Mouse (Mus musculus): ENCODE data around the gene Nbeal2. TPM values are rescaled to one million over a fixed set of nuclear protein-coding genes. Genes with fewer than 3 reads are reported as not detected.
A peak's percentile ranks its signal among the peaks of the same experiment; 100 is the strongest.

The Nbeal2 gene
- polyA plus RNA-seq, 1 experiment from 2014 or later: 2.9 TPM

- Histone ChIP-seq H3K36me3 (ENCODE audit: insufficient read depth, low read length) (peaks cover 20% of the 10 kb centered on the region; the same call in 1 of the 2 replicates), H3K27me3 (ENCODE audit: insufficient read depth, low read length) (no peaks in the 10 kb centered on the region), H3K4me1 (replicated peaks; ENCODE audit: insufficient read depth, low read length) (peaks cover 11% of the 10 kb centered on the region), H3K9me3 (replicated peaks; ENCODE audit: low read length) (no peaks in the 10 kb centered on the region), H3K4me3 (replicated peaks; ENCODE audit: low read depth, low read length) (peak within 1 kb of the TSS; percentile 37), H3K9ac (ENCODE audit: low read depth, low read length) (peak within 1 kb of the TSS; percentile 40), H3K4me2 (ENCODE audit: low read length) (peak within 1 kb of the TSS; percentile 61), H3K27ac (peak within 1 kb of the TSS; percentile 76)
- WGBS: under 1% methylated on average over 41 of the region's 41 CpGs
- peak; percentile 96 for DNase-seq (ENCODE audit: low spot score)
- TF ChIP-seq CTCF (IDR thresholded peaks at IDR 0.05; ENCODE audit: low read depth): no peak
- ATAC-seq (replicated peaks; ENCODE audit: low FRiP score, low read depth): peak; percentile 88
Measured at GRCm38 (mm10) chr9:110624361-110625166, 29.4 kb downstream of the Nbeal2 start, which contains the start of gene Nradd. Gene Nradd, minus strand, starts transcription at chr9:110624452.

GRCm38 (mm10) chr9:110623416-110624195 is 30.4 kb downstream of the Nbeal2 start:
- Histone ChIP-seq H3K27ac (peak overlapping the region; percentile 76), H3K9me3 (replicated peaks; ENCODE audit: low read length) (no peaks in the 10 kb centered on the region), H3K4me2 (ENCODE audit: low read length) (peak overlapping the region; percentile 61), H3K4me1 (replicated peaks; ENCODE audit: insufficient read depth, low read length) (peaks cover 11% of the 10 kb centered on the region), H3K4me3 (replicated peaks; ENCODE audit: low read depth, low read length) (peak overlapping the region; percentile 37), H3K27me3 (ENCODE audit: insufficient read depth, low read length) (no peaks in the 10 kb centered on the region), H3K36me3 (ENCODE audit: insufficient read depth, low read length) (peaks cover 23% of the 10 kb centered on the region; the same call in 1 of the 2 replicates), H3K9ac (ENCODE audit: low read depth, low read length) (peak overlapping the region; percentile 40)
- ATAC-seq (replicated peaks; ENCODE audit: low FRiP score, low read depth) (no peak), DNase-seq (ENCODE audit: low spot score) (no peak)
- WGBS: 24% methylated on average over 8 of the region's 8 CpGs
- no peak for TF ChIP-seq CTCF (IDR thresholded peaks at IDR 0.05; ENCODE audit: low read depth)

GRCm38 (mm10) chr9:110622621-110623219 is 31.2 kb downstream of the Nbeal2 start:
- H3K27me3 ChIP-seq (ENCODE audit: insufficient read depth, low read length): no peaks in the 10 kb centered on the region
- peak overlapping the region; percentile 19; the same call in 1 of the 2 replicates for H3K27ac ChIP-seq
- peaks cover 11% of the 10 kb centered on the region for H3K4me1 ChIP-seq (replicated peaks; ENCODE audit: insufficient read depth, low read length)
- TF ChIP-seq CTCF (IDR thresholded peaks at IDR 0.05; ENCODE audit: low read depth): no peak
- no peaks in the 10 kb centered on the region for H3K9me3 ChIP-seq (replicated peaks; ENCODE audit: low read length)
- H3K9ac ChIP-seq (ENCODE audit: low read depth, low read length): no peak overlapping the region
- ATAC-seq (replicated peaks; ENCODE audit: low FRiP score, low read depth) (no peak), DNase-seq (ENCODE audit: low spot score) (no peak)
- 78% methylated on average over 12 of the region's 12 CpGs for WGBS
- peaks cover 24% of the 10 kb centered on the region for H3K36me3 ChIP-seq (ENCODE audit: insufficient read depth, low read length)
- no peak overlapping the region for H3K4me3 ChIP-seq (replicated peaks; ENCODE audit: low read depth, low read length)
- H3K4me2 ChIP-seq (ENCODE audit: low read length): no peak overlapping the region

GRCm38 (mm10) chr9:110620685-110621084 is 33.3 kb downstream of the Nbeal2 start:
- Histone ChIP-seq H3K9ac (ENCODE audit: low read depth, low read length) (no peak overlapping the region), H3K27me3 (ENCODE audit: insufficient read depth, low read length) (no peaks in the 10 kb centered on the region), H3K36me3 (ENCODE audit: insufficient read depth, low read length) (peaks cover 31% of the 10 kb centered on the region), H3K9me3 (replicated peaks; ENCODE audit: low read length) (no peaks in the 10 kb centered on the region), H3K4me2 (ENCODE audit: low read length) (no peak overlapping the region), H3K27ac (no peak overlapping the region), H3K4me3 (replicated peaks; ENCODE audit: low read depth, low read length) (no peak overlapping the region), H3K4me1 (replicated peaks; ENCODE audit: insufficient read depth, low read length) (peaks cover 11% of the 10 kb centered on the region)
- DNase-seq (ENCODE audit: low spot score) (no peak), ATAC-seq (replicated peaks; ENCODE audit: low FRiP score, low read depth) (no peak)
- no peak for TF ChIP-seq CTCF (IDR thresholded peaks at IDR 0.05; ENCODE audit: low read depth)
- 93% methylated on average over 7 of the region's 7 CpGs for WGBS

GRCm38 (mm10) chr9:110620180-110620579 is 33.8 kb downstream of the Nbeal2 start:
- ATAC-seq (replicated peaks; ENCODE audit: low FRiP score, low read depth) (no peak), DNase-seq (ENCODE audit: low spot score) (no peak)
- Histone ChIP-seq H3K4me3 (replicated peaks; ENCODE audit: low read depth, low read length) (no peak overlapping the region), H3K4me1 (replicated peaks; ENCODE audit: insufficient read depth, low read length) (peaks cover 9% of the 10 kb centered on the region), H3K4me2 (ENCODE audit: low read length) (no peak overlapping the region), H3K9ac (ENCODE audit: low read depth, low read length) (no peak overlapping the region), H3K27me3 (ENCODE audit: insufficient read depth, low read length) (no peaks in the 10 kb centered on the region), H3K36me3 (ENCODE audit: insufficient read depth, low read length) (peaks cover 36% of the 10 kb centered on the region), H3K9me3 (replicated peaks; ENCODE audit: low read length) (no peaks in the 10 kb centered on the region), H3K27ac (no peak overlapping the region)
- WGBS: 91% methylated on average over 7 of the region's 7 CpGs
- TF ChIP-seq CTCF (IDR thresholded peaks at IDR 0.05; ENCODE audit: low read depth): peak; percentile 52

- Histone ChIP-seq H3K36me3 (ENCODE audit: insufficient read depth, low read length) (peaks cover 45% of the 10 kb centered on the region), H3K9me3 (replicated peaks; ENCODE audit: low read length) (no peaks in the 10 kb centered on the region), H3K27me3 (ENCODE audit: insufficient read depth, low read length) (no peaks in the 10 kb centered on the region), H3K4me2 (ENCODE audit: low read length) (no peak overlapping the region), H3K4me3 (replicated peaks; ENCODE audit: low read depth, low read length) (no peak overlapping the region), H3K9ac (ENCODE audit: low read depth, low read length) (no peak overlapping the region), H3K27ac (no peak overlapping the region), H3K4me1 (replicated peaks; ENCODE audit: insufficient read depth, low read length) (no peaks in the 10 kb centered on the region)
- ATAC-seq (replicated peaks; ENCODE audit: low FRiP score, low read depth) (no peak), DNase-seq (ENCODE audit: low spot score) (peak; percentile 18)
- no peak for TF ChIP-seq CTCF (IDR thresholded peaks at IDR 0.05; ENCODE audit: low read depth)
- 68% methylated on average over 3 of the region's 3 CpGs for WGBS
Measured at GRCm38 (mm10) chr9:110617081-110617480, 36.9 kb downstream of the Nbeal2 start.
